Mouse (Mus musculus): ENCODE results near the gene Cdkl1. TPM values are rescaled to one million over a fixed set of nuclear protein-coding genes. Genes with fewer than 3 reads are reported as not detected.
A peak's percentile ranks its signal among the peaks of the same experiment; 100 is the strongest.

Cdkl1 gene
- polyA plus RNA-seq, 1 experiment from 2014 or later: 1.7 TPM

- ATAC-seq (ENCODE audit: low read depth): no peak
- Histone ChIP-seq H3K4me1 (ENCODE audit: control insufficient read depth, low read depth, low read length) (peaks cover 19% of the 10 kb centered on the region), H3K36me3 (ENCODE audit: control insufficient read depth, insufficient read depth) (no peaks in the 10 kb centered on the region), H3K27ac (ENCODE audit: low read length) (peak overlapping the region; percentile 39; the same call in 1 of the 2 replicates), H3K27me3 (ENCODE audit: control insufficient read depth, insufficient read depth, low read depth, low read length) (no peaks in the 10 kb centered on the region), H3K4me2 (ENCODE audit: low read depth, low read length) (no peak overlapping the region), H3K4me3 (ENCODE audit: low read depth, low read length) (no peak overlapping the region), H3K9me3 (replicated peaks; ENCODE audit: control insufficient read depth, low read length) (no peaks in the 10 kb centered on the region), H3K9ac (ENCODE audit: low read depth, low read length) (no peak overlapping the region)
- 43% methylated on average over 11 of the region's 11 CpGs for WGBS (ENCODE audit: insufficient replicate concordance)
Measured at GRCm38 (mm10) chr12:69776607-69777340, 14.3 kb downstream of the Cdkl1 start.

GRCm38 (mm10) chr12:69768841-69769240 lies 22.2 kb downstream of the Cdkl1 start:
- Histone ChIP-seq H3K4me2 (ENCODE audit: low read depth, low read length) (no peak overlapping the region), H3K27me3 (ENCODE audit: control insufficient read depth, insufficient read depth, low read depth, low read length) (no peaks in the 10 kb centered on the region), H3K4me1 (ENCODE audit: control insufficient read depth, low read depth, low read length) (peaks cover 30% of the 10 kb centered on the region), H3K9ac (ENCODE audit: low read depth, low read length) (no peak overlapping the region), H3K27ac (ENCODE audit: low read length) (0 out of 2 replicates have a peak overlapping the region, but pooled peaks have one; percentile 21), H3K9me3 (replicated peaks; ENCODE audit: control insufficient read depth, low read length) (no peaks in the 10 kb centered on the region), H3K4me3 (ENCODE audit: low read depth, low read length) (no peak overlapping the region), H3K36me3 (ENCODE audit: control insufficient read depth, insufficient read depth) (no peaks in the 10 kb centered on the region)
- 23% methylated on average over 2 of the region's 2 CpGs for WGBS (ENCODE audit: insufficient replicate concordance)
- ATAC-seq (ENCODE audit: low read depth): no peak

- Histone ChIP-seq H3K27me3 (ENCODE audit: control insufficient read depth, insufficient read depth, low read depth, low read length) (no peaks in the 10 kb centered on the region), H3K36me3 (ENCODE audit: control insufficient read depth, insufficient read depth) (no peaks in the 10 kb centered on the region), H3K4me1 (ENCODE audit: control insufficient read depth, low read depth, low read length) (peaks cover 36% of the 10 kb centered on the region), H3K4me2 (ENCODE audit: low read depth, low read length) (no peak overlapping the region), H3K4me3 (ENCODE audit: low read depth, low read length) (no peak overlapping the region), H3K9me3 (replicated peaks; ENCODE audit: control insufficient read depth, low read length) (no peaks in the 10 kb centered on the region), H3K27ac (ENCODE audit: low read length) (peak overlapping the region; percentile 33; the same call in 1 of the 2 replicates), H3K9ac (ENCODE audit: low read depth, low read length) (no peak overlapping the region)
- ATAC-seq (ENCODE audit: low read depth): no peak; the same call in 1 of the 2 replicates
- WGBS (ENCODE audit: insufficient replicate concordance): 61% methylated on average over 9 of the region's 9 CpGs
Measured at GRCm38 (mm10) chr12:69767476-69768258, 23.4 kb downstream of the Cdkl1 start.

GRCm38 (mm10) chr12:69766185-69766904 lies 24.7 kb downstream of the Cdkl1 start:
- Histone ChIP-seq H3K9me3 (replicated peaks; ENCODE audit: control insufficient read depth, low read length) (no peaks in the 10 kb centered on the region), H3K27me3 (ENCODE audit: control insufficient read depth, insufficient read depth, low read depth, low read length) (no peaks in the 10 kb centered on the region), H3K4me2 (ENCODE audit: low read depth, low read length) (no peak overlapping the region), H3K4me3 (ENCODE audit: low read depth, low read length) (no peak overlapping the region), H3K27ac (ENCODE audit: low read length) (0 out of 2 replicates have a peak overlapping the region, but pooled peaks have one; percentile 12), H3K4me1 (ENCODE audit: control insufficient read depth, low read depth, low read length) (peaks cover 32% of the 10 kb centered on the region), H3K9ac (ENCODE audit: low read depth, low read length) (no peak overlapping the region), H3K36me3 (ENCODE audit: control insufficient read depth, insufficient read depth) (no peaks in the 10 kb centered on the region)
- ATAC-seq (ENCODE audit: low read depth): peak; percentile 43; the same call in 1 of the 2 replicates
- WGBS (ENCODE audit: insufficient replicate concordance): 64% methylated on average over 10 of the region's 10 CpGs

- H3K27me3 ChIP-seq (ENCODE audit: control insufficient read depth, insufficient read depth, low read depth, low read length): no peaks in the 10 kb centered on the region
- H3K36me3 ChIP-seq (ENCODE audit: control insufficient read depth, insufficient read depth): no peaks in the 10 kb centered on the region
- ATAC-seq (ENCODE audit: low read depth): no peak
- 83% methylated on average over 9 of the region's 9 CpGs for WGBS (ENCODE audit: insufficient replicate concordance)
- no peaks in the 10 kb centered on the region for H3K9me3 ChIP-seq (replicated peaks; ENCODE audit: control insufficient read depth, low read length)
- H3K4me3 ChIP-seq (ENCODE audit: low read depth, low read length): no peak overlapping the region
- H3K9ac ChIP-seq (ENCODE audit: low read depth, low read length): no peak overlapping the region
- 0 out of 2 replicates have a peak overlapping the region, but pooled peaks have one; percentile 12 for H3K27ac ChIP-seq (ENCODE audit: low read length)
- H3K4me2 ChIP-seq (ENCODE audit: low read depth, low read length): no peak overlapping the region
- H3K4me1 ChIP-seq (ENCODE audit: control insufficient read depth, low read depth, low read length): peaks cover 40% of the 10 kb centered on the region
Measured at GRCm38 (mm10) chr12:69765543-69765942, 25.5 kb downstream of the Cdkl1 start.

GRCm38 (mm10) chr12:69761603-69762002 lies 29.5 kb downstream of the Cdkl1 start:
- no peaks in the 10 kb centered on the region for H3K9me3 ChIP-seq (replicated peaks; ENCODE audit: control insufficient read depth, low read length)
- H3K4me2 ChIP-seq (ENCODE audit: low read depth, low read length): no peak overlapping the region
- peak overlapping the region; percentile 66 for H3K27ac ChIP-seq (ENCODE audit: low read length)
- peaks cover 51% of the 10 kb centered on the region for H3K4me1 ChIP-seq (ENCODE audit: control insufficient read depth, low read depth, low read length)
- H3K4me3 ChIP-seq (ENCODE audit: low read depth, low read length): no peak overlapping the region
- 0 out of 2 replicates have a peak overlapping the region, but pooled peaks have one; percentile 18 for H3K9ac ChIP-seq (ENCODE audit: low read depth, low read length)
- no peak for ATAC-seq (ENCODE audit: low read depth)
- no peaks in the 10 kb centered on the region for H3K27me3 ChIP-seq (ENCODE audit: control insufficient read depth, insufficient read depth, low read depth, low read length)
- WGBS (ENCODE audit: insufficient replicate concordance): 78% methylated on average over 2 of the region's 2 CpGs
- H3K36me3 ChIP-seq (ENCODE audit: control insufficient read depth, insufficient read depth): no peaks in the 10 kb centered on the region

- Histone ChIP-seq H3K27ac (ENCODE audit: low read length) (peak overlapping the region; percentile 66), H3K4me3 (ENCODE audit: low read depth, low read length) (no peak overlapping the region), H3K27me3 (ENCODE audit: control insufficient read depth, insufficient read depth, low read depth, low read length) (no peaks in the 10 kb centered on the region), H3K4me2 (ENCODE audit: low read depth, low read length) (no peak overlapping the region), H3K4me1 (ENCODE audit: control insufficient read depth, low read depth, low read length) (peaks cover 51% of the 10 kb centered on the region), H3K9me3 (replicated peaks; ENCODE audit: control insufficient read depth, low read length) (no peaks in the 10 kb centered on the region), H3K36me3 (ENCODE audit: control insufficient read depth, insufficient read depth) (no peaks in the 10 kb centered on the region), H3K9ac (ENCODE audit: low read depth, low read length) (no peak overlapping the region)
- no peak for ATAC-seq (ENCODE audit: low read depth)
- WGBS (ENCODE audit: insufficient replicate concordance): 85% methylated on average over 20 of the region's 20 CpGs
Measured at GRCm38 (mm10) chr12:69760743-69761406, 30.2 kb downstream of the Cdkl1 start.

- no peak for ATAC-seq (ENCODE audit: low read depth)
- WGBS (ENCODE audit: insufficient replicate concordance): 37% methylated on average over 6 of the region's 6 CpGs
- H3K36me3 ChIP-seq (ENCODE audit: control insufficient read depth, insufficient read depth): no peaks in the 10 kb centered on the region
- H3K27me3 ChIP-seq (ENCODE audit: control insufficient read depth, insufficient read depth, low read depth, low read length): no peaks in the 10 kb centered on the region
- peak overlapping the region; percentile 88 for H3K27ac ChIP-seq (ENCODE audit: low read length)
- H3K4me1 ChIP-seq (ENCODE audit: control insufficient read depth, low read depth, low read length): peaks cover 54% of the 10 kb centered on the region
- H3K9ac ChIP-seq (ENCODE audit: low read depth, low read length): peak overlapping the region; percentile 60
- H3K4me3 ChIP-seq (ENCODE audit: low read depth, low read length): no peak overlapping the region
- no peaks in the 10 kb centered on the region for H3K9me3 ChIP-seq (replicated peaks; ENCODE audit: control insufficient read depth, low read length)
- H3K4me2 ChIP-seq (ENCODE audit: low read depth, low read length): peak overlapping the region; percentile 45
Measured at GRCm38 (mm10) chr12:69760014-69760413, 31.1 kb downstream of the Cdkl1 start.

All from liver, embryonic 16.5 days (tissue).